ENCODE assay signal across 9 mouse cellular contexts in genomic region chr5:89701241-89702007, GRCm38 (mm10).
A peak's percentile ranks its signal among the peaks of the same experiment; 100 is the strongest.
DNase-seq lines count a peak whose midpoint lies in the region; ATAC-seq lines count a peak whose summit lies in the region.
"Had no signal": no experiment of that assay in that cellular context is flagged by ENCODE, and none has a peak within 500 bp of the region (broad histone marks: within the 10 kb centered on the region; RNA-seq: fewer than 3 reads in every experiment).

No protein-coding gene starts in this region.

- H3K27ac ChIP-seq in embryonic facial prominence, embryonic 12.5 days = no peak overlapping the region
- H3K27ac ChIP-seq in embryonic facial prominence, embryonic 10.5 days (replicated peaks) = no peak overlapping the region
- H3K27ac ChIP-seq in forebrain, embryonic 16.5 days (ENCODE audit: low read length) = no peak overlapping the region; the same call in 1 of the 2 replicates
- H3K27ac ChIP-seq: limb, embryonic 12.5 days had no signal

- H3K4me3 ChIP-seq in embryonic facial prominence, embryonic 12.5 days = no peak overlapping the region
- H3K4me3 ChIP-seq in embryonic facial prominence, embryonic 10.5 days = no peak overlapping the region
- no peak overlapping the region for H3K4me3 ChIP-seq in forebrain, embryonic 16.5 days (replicated peaks; ENCODE audit: low read length)
- H3K4me3 ChIP-seq: limb, embryonic 12.5 days had no signal

- H3K9me3 ChIP-seq in embryonic facial prominence, embryonic 12.5 days = no peaks in the 10 kb centered on the region
- no peaks in the 10 kb centered on the region for H3K9me3 ChIP-seq in embryonic facial prominence, embryonic 10.5 days
- no peaks in the 10 kb centered on the region; the same call in 1 of the 2 replicates for H3K9me3 ChIP-seq in forebrain, embryonic 16.5 days (ENCODE audit: control insufficient read depth, low read length)

- no peaks in the 10 kb centered on the region for H3K27me3 ChIP-seq in embryonic facial prominence, embryonic 12.5 days
- no peaks in the 10 kb centered on the region for H3K27me3 ChIP-seq in embryonic facial prominence, embryonic 10.5 days (replicated peaks; ENCODE audit: low read depth, poor library complexity, severe bottlenecking)
- H3K27me3 ChIP-seq in forebrain, embryonic 16.5 days (replicated peaks; ENCODE audit: control insufficient read depth, insufficient read depth, low read length) = no peaks in the 10 kb centered on the region
- H3K27me3 ChIP-seq: limb, embryonic 12.5 days had no signal

- no peak for DNase-seq in embryonic facial prominence, embryonic 10.5 days (ENCODE audit: low spot score)
- peak; percentile 57 for DNase-seq in adrenal gland, postnatal 14 days
- DNase-seq in kidney, postnatal 36 days = peak; percentile 40 to 75
- peak; percentile 26 for DNase-seq in lung, postnatal 10 days
- DNase-seq in embryo, embryonic 10 days (ENCODE audit: low spot score) = no peak
- no peak for DNase-seq in thymus, adult 18-20 months

- H3K36me3 ChIP-seq in embryonic facial prominence, embryonic 12.5 days = 0 out of 2 replicates have a peak, but pooled peaks cover 5% of the 10 kb centered on the region
- H3K36me3 ChIP-seq in embryonic facial prominence, embryonic 10.5 days (replicated peaks) = 0 out of 2 replicates have a peak, but pooled peaks cover 3% of the 10 kb centered on the region
- no peaks in the 10 kb centered on the region for H3K36me3 ChIP-seq in forebrain, embryonic 16.5 days (ENCODE audit: control insufficient read depth, insufficient read depth)

- H3K4me2 ChIP-seq in embryonic facial prominence, embryonic 12.5 days (replicated peaks) = no peak overlapping the region
- no peak overlapping the region for H3K4me2 ChIP-seq in forebrain, embryonic 16.5 days (ENCODE audit: low read length)
- H3K4me2 ChIP-seq: limb, embryonic 12.5 days had no signal

- H3K9ac ChIP-seq in embryonic facial prominence, embryonic 12.5 days = no peak overlapping the region
- H3K9ac ChIP-seq in forebrain, embryonic 16.5 days (replicated peaks; ENCODE audit: low read depth, low read length) = no peak overlapping the region
- H3K9ac ChIP-seq: limb, embryonic 12.5 days had no signal

- H3K4me1 ChIP-seq in embryonic facial prominence, embryonic 12.5 days = peaks cover 4% of the 10 kb centered on the region; the same call in 1 of the 2 replicates
- no peaks in the 10 kb centered on the region for H3K4me1 ChIP-seq in embryonic facial prominence, embryonic 10.5 days
- peaks cover 29% of the 10 kb centered on the region for H3K4me1 ChIP-seq in forebrain, embryonic 16.5 days (replicated peaks; ENCODE audit: control insufficient read depth, insufficient read depth, low read length)

- peak; percentile 39; the same call in 1 of the 2 replicates for ATAC-seq in embryonic facial prominence, embryonic 12.5 days (ENCODE audit: insufficient number of reproducible peaks, insufficient read depth, low FRiP score, low TSS enrichment)
- peak; percentile 95 for ATAC-seq in forebrain, embryonic 16.5 days

- WGBS in embryonic facial prominence, embryonic 12.5 days = 82% methylated on average over 9 of the region's 9 CpGs
- 89% methylated on average over 9 of the region's 9 CpGs for WGBS in embryonic facial prominence, embryonic 10.5 days
- WGBS in forebrain, embryonic 16.5 days = 10% methylated on average over 9 of the region's 9 CpGs

Comparison
In these comparisons a context has a peak if more than half of its experiments do, and no peak if none do; other contexts are left out.
1. DNase-seq: peak in adrenal gland, postnatal 14 days (single experiment), kidney, postnatal 36 days (2 of 2) and lung, postnatal 10 days (single experiment); none in embryonic facial prominence, embryonic 10.5 days (single experiment), embryo, embryonic 10 days (single experiment) and thymus, adult 18-20 months (0 of 2).